Mouse (Mus musculus) kidney, adult 2 months (tissue): ENCODE data around the gene Ywhae. TPM values are rescaled to one million over a fixed set of nuclear protein-coding genes. Genes with fewer than 3 reads are reported as not detected.
"Not testable (repeated sequence)": the region's sequence is repeated elsewhere in the genome, so short reads cannot be mapped to it uniquely, and the experiment has no call there.

Experiments used
- DNase-seq: peaks from one replicate; pipeline ENCODE4 v3.0.0; 2021
- H3K27ac ChIP-seq: fragments of 200-500 bp; 2 replicates; pipeline ENCODE4 v1.5.1; 2012; ENCODE audit warnings: low read depth, low read length, control low read depth, inconsistent platforms; ENCODE audit not compliant: insufficient read depth
- H3K27me3 ChIP-seq: fragments of 200-500 bp; replicated peaks from 2 replicates; pipeline ENCODE4 v1.6.1; 2012; ENCODE audit warnings: mild to moderate bottlenecking, moderate library complexity, low read length, inconsistent platforms; ENCODE audit not compliant: control insufficient read depth, insufficient read depth
- H3K36me3 ChIP-seq: fragments of 200-500 bp; 2 replicates; pipeline ENCODE4 v1.6.1; 2012; ENCODE audit warnings: mild to moderate bottlenecking, moderate library complexity, low read length, inconsistent platforms; ENCODE audit not compliant: control insufficient read depth, insufficient read depth
- H3K4me1 ChIP-seq: fragments of 200-500 bp; 2 replicates; pipeline ENCODE4 v1.6.1; 2011; ENCODE audit warnings: low read length; ENCODE audit not compliant: control insufficient read depth, insufficient read depth
- H3K4me3 ChIP-seq: fragments of 200-500 bp; 2 replicates; pipeline ENCODE4 v1.5.1; 2011; ENCODE audit warnings: mild to moderate bottlenecking, low read depth, low read length, control low read depth; ENCODE audit not compliant: insufficient read depth
- CTCF ChIP-seq: fragments of 200-500 bp; conservative IDR thresholded peaks from 2 replicates; pipeline ENCODE4 v1.5.1; 2011; ENCODE audit warnings: low read depth, mild to moderate bottlenecking, control low read depth, low read length, moderate library complexity, mixed read lengths; ENCODE audit not compliant: insufficient read depth, insufficient read length
- POLR2A ChIP-seq: fragments of 200-500 bp; IDR thresholded peaks from one replicate; pipeline ENCODE4 v1.6.1; 2011; ENCODE audit warnings: low read depth, low read length, control low read depth
- WGBS: fragments of 180-500 bp; shearing (Covaris S2); methylation state at CpG from one replicate; pipeline ENCODE4 v1.1.7; 2018; 5-methylcytosine and 5-hydroxymethylcytosine counted together
- polyA plus RNA-seq: library from polyadenylated mRNA; depleted of rRNA; stranded (reverse); fragments of >200 nt; gene quantifications from 2 replicates; pipeline ENCODE4 v1.2.3, GENCODE M21; 2012

The Ywhae gene
- polyA plus RNA-seq, 1 experiment = 274 TPM

GRCm38 (mm10) chr11:75693570-75693969, 39.1 kb upstream of the Ywhae start:
- no peak overlapping the region for H3K4me3 ChIP-seq
- H3K27me3 ChIP-seq = no peaks in the 10 kb centered on the region
- WGBS = 77% methylated on average over 5 of the region's 5 CpGs
- H3K4me1 ChIP-seq = no peaks in the 10 kb centered on the region
- H3K36me3 ChIP-seq = peaks cover 6% of the 10 kb centered on the region
- H3K27ac ChIP-seq = no peak overlapping the region
- DNase-seq = no peak
- TF ChIP-seq POLR2A = no peak
- TF ChIP-seq CTCF = no peak

GRCm38 (mm10) chr11:75697464-75697863, 35.2 kb upstream of the Ywhae start:
- not testable (repeated sequence) for H3K36me3 ChIP-seq, DNase-seq, H3K27ac ChIP-seq, H3K27me3 ChIP-seq, H3K4me1 ChIP-seq, H3K4me3 ChIP-seq
- 92% methylated on average over 3 of the region's 3 CpGs for WGBS

DNA sequence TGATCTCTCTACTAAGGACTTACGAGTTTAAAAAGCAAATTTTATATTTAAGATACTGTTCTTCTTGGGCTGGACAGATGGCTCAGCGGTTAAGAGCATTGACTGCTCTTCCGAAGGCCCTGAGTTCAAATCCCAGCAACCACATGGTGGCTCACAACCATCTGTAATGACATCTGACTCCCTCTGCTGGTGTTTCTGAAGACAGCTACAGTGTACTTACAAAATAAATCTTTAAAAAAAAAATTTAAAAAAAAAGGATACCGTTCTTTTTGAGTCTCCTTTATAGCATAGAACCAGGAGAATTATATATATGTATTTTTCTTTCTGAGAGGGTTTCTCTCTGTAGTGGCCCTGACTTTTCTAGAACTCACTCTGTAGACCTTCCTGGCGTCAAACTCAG, 32.1 kb upstream of the Ywhae start:
- H3K36me3 ChIP-seq = peaks cover 11% of the 10 kb centered on the region
- DNase-seq = no peak
- TF ChIP-seq CTCF (no peak), POLR2A (no peak)
- 97% methylated on average over 5 of the region's 5 CpGs for WGBS
- no peaks in the 10 kb centered on the region for H3K27me3 ChIP-seq
- no peak overlapping the region for H3K27ac ChIP-seq
- H3K4me1 ChIP-seq = no peaks in the 10 kb centered on the region
- H3K4me3 ChIP-seq = no peak overlapping the region

DNA sequence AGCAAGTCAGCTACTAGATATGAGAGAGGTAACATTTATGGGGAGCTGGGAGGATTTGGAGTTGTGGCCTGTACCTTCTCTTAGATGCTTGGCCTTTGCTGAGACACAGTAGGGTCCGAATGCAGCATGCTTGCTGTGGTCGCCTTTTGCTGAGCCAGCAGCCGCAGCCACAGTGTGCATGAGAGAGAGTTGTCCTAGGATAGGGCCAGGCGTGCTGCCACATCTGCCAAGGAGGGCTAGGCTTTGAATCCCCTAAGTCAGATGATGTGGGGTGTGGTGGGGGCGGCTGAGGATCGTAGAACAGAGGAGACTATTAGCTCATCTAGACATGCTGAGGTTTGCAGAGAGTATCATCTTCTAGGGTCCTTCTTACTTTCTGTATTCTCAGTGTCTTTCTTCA, 29.9 kb upstream of the Ywhae start:
- Histone ChIP-seq H3K36me3 (peaks cover 11% of the 10 kb centered on the region), H3K27me3 (no peaks in the 10 kb centered on the region), H3K4me1 (no peaks in the 10 kb centered on the region), H3K4me3 (no peak overlapping the region), H3K27ac (no peak overlapping the region)
- no peak for DNase-seq
- TF ChIP-seq CTCF (no peak), POLR2A (no peak)
- 89% methylated on average over 6 of the region's 6 CpGs for WGBS

DNA sequence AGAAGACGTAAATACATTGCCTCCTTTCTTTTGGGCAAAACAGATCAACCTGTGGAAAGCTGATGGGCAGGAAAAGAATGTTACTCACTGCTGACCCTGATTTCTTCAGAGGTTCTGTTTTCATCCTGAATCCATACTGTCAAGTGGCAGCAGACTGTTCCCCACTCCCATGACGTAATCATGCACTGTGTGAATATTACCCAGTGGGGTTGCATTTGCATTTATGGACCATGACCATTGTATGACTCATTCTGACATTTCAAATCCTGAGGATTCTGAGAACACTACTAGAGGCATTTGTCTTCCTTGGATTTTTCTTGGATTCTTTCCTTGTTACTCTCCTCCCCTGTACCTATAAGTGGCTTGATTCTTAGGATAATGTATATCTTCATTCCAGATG, 28.9 kb upstream of the Ywhae start:
- Histone ChIP-seq H3K4me3 (no peak overlapping the region), H3K27ac (no peak overlapping the region), H3K36me3 (peaks cover 8% of the 10 kb centered on the region), H3K4me1 (no peaks in the 10 kb centered on the region), H3K27me3 (no peaks in the 10 kb centered on the region)
- 87% methylated on average over 2 of the region's 2 CpGs for WGBS
- no peak for DNase-seq
- TF ChIP-seq CTCF (no peak), POLR2A (no peak)

GRCm38 (mm10) chr11:75713949-75714348, 18.7 kb upstream of the Ywhae start:
- H3K4me1 ChIP-seq = no peaks in the 10 kb centered on the region
- H3K36me3 ChIP-seq = no peaks in the 10 kb centered on the region
- 94% methylated on average over 1 of the region's 1 CpGs for WGBS
- no peak overlapping the region for H3K27ac ChIP-seq
- H3K4me3 ChIP-seq = no peak overlapping the region
- H3K27me3 ChIP-seq = no peaks in the 10 kb centered on the region
- peak; percentile 46 for DNase-seq
- TF ChIP-seq POLR2A (no peak), CTCF (no peak)

DNA sequence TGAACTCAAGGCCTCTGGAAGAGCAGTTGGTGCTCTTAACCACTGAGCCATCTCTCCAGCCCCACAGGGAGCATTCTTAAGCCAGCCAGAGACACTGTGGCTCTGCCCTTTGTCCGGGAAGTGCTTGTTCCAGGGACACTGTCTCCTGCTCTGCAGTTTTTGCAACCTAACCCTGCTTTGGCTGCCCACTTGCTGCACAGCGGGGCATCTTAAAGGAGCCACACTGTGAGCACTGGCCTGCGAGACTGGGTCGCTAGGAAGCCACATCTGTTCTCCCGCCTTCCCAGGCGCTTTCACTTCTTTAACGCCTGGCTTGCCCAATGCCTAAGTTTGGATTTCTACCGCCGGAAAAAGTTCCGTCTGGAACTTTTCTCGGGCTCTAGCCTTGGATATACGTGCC, 17.1 kb upstream of the Ywhae start:
- WGBS = 48% methylated on average over 12 of the region's 12 CpGs

GRCm38 (mm10) chr11:75716661-75717325, 15.9 kb upstream of the Ywhae start:
- 76% methylated on average over 8 of the region's 8 CpGs for WGBS
- TF ChIP-seq CTCF (no peak), POLR2A (no peak)

More for the DNA sequence above, 17.1 kb upstream of the Ywhae start:
- Histone ChIP-seq H3K4me1 (no peaks in the 10 kb centered on the region), H3K27me3 (no peaks in the 10 kb centered on the region), H3K4me3 (no peak overlapping the region), H3K36me3 (no peaks in the 10 kb centered on the region), H3K27ac (no peak overlapping the region)
- DNase-seq = no peak
- TF ChIP-seq CTCF (no peak), POLR2A (no peak)

More at GRCm38 (mm10) chr11:75716661-75717325, 15.9 kb upstream of the Ywhae start:
- Histone ChIP-seq H3K4me3 (no peak overlapping the region), H3K27me3 (no peaks in the 10 kb centered on the region), H3K27ac (no peak overlapping the region), H3K4me1 (no peaks in the 10 kb centered on the region), H3K36me3 (no peaks in the 10 kb centered on the region)
- DNase-seq = no peak
